Mouse (Mus musculus) MEL (cell line): ENCODE results near the gene Ptma. TPM values are rescaled to one million over a fixed set of nuclear protein-coding genes. Genes with fewer than 3 reads are reported as not detected.
A peak's percentile ranks its signal among the peaks of the same experiment; 100 is the strongest.
"Not testable (repeated sequence)": the region's sequence is repeated elsewhere in the genome, so short reads cannot be mapped to it uniquely, and the experiment has no call there.

ENCODE experiments used
- DNase-seq: peaks from one replicate; pipeline ENCODE4 v3.0.0; 2011; ENCODE audit warnings: low read depth, low spot score
- H3K27ac ChIP-seq: 2 replicates; pipeline ENCODE4 v1.5.1; 2012; ENCODE audit warnings: low read depth, mild to moderate bottlenecking, control low read depth, low read length, moderate library complexity; ENCODE audit not compliant: control insufficient read depth
- H3K27me3 ChIP-seq, 2 experiments: fragments of 150-350 bp in 1 of 2; sonication (generic) in 1 of 2; 2 replicates each; pipeline ENCODE4 v1.6.1; 2012; ENCODE audit warnings: low read length in 2 of 2, mild to moderate bottlenecking in 2 of 2, improper control_type of control experiment in 1 of 2, moderate library complexity in 1 of 2; ENCODE audit not compliant: insufficient read depth in 2 of 2, control insufficient read depth in 1 of 2
- H3K36me3 ChIP-seq, 2 experiments: 2 replicates each; pipeline ENCODE4 v1.6.1; 2012 to 2014; ENCODE audit warnings: low read length in 2 of 2, improper control_type of control experiment in 1 of 2, inconsistent platforms in 1 of 2, mild to moderate bottlenecking in 1 of 2; ENCODE audit not compliant: insufficient read depth in 2 of 2, control insufficient read depth in 1 of 2
- H3K4me1 ChIP-seq, 2 experiments: fragments of 150-350 bp in 1 of 2; sonication (generic) in 1 of 2; 2 replicates each; pipeline ENCODE4 v1.6.1; 2012; ENCODE audit warnings: low read length in 2 of 2, improper control_type of control experiment in 1 of 2, mild to moderate bottlenecking in 1 of 2; ENCODE audit not compliant: insufficient read depth in 2 of 2, control insufficient read depth in 1 of 2
- H3K4me3 ChIP-seq, 2 experiments: fragments of 150-350 bp in 1 of 2; sonication (generic) in 1 of 2; 2 replicates each; pipeline ENCODE4 v1.5.1; 2012; ENCODE audit warnings: low read depth in 2 of 2, low read length in 2 of 2, mild to moderate bottlenecking in 2 of 2, moderate library complexity in 2 of 2, control low read depth in 1 of 2, improper control_type of control experiment in 1 of 2; ENCODE audit not compliant: control insufficient read depth in 1 of 2, insufficient read depth in 1 of 2
- H3K79me2 ChIP-seq: 2 replicates; pipeline ENCODE4 v1.6.1; 2012; ENCODE audit warnings: mild to moderate bottlenecking, low read length, moderate library complexity; ENCODE audit not compliant: control insufficient read depth, poor library complexity, insufficient read depth
- H3K9ac ChIP-seq: 2 replicates; pipeline ENCODE4 v1.6.1; 2012; ENCODE audit warnings: low read depth, mild to moderate bottlenecking, control low read depth, low read length, moderate library complexity; ENCODE audit not compliant: control insufficient read depth, poor library complexity, severe bottlenecking
- H3K9me3 ChIP-seq: fragments of 150-350 bp; sonication (generic); replicated peaks from 2 replicates; pipeline ENCODE4 v1.6.1; 2012; ENCODE audit warnings: mild to moderate bottlenecking, low read length, improper control_type of control experiment, moderate library complexity; ENCODE audit not compliant: insufficient read depth
- CTCF ChIP-seq, 3 experiments: IDR thresholded peaks in 2 of 3; conservative IDR thresholded peaks in 1 of 3; 2 replicates each; pipeline ENCODE4 v1.5.1; 2011 to 2012; ENCODE audit warnings: low read length in 3 of 3, low read depth in 2 of 3, mild to moderate bottlenecking in 2 of 3, improper control_type of control experiment in 1 of 3, inconsistent platforms in 1 of 3, mixed read lengths in 1 of 3, moderate library complexity in 1 of 3; ENCODE audit not compliant: control insufficient read depth in 1 of 3, insufficient read depth in 1 of 3, poor library complexity in 1 of 3, severe bottlenecking in 1 of 3
- EP300 ChIP-seq, 2 experiments: IDR thresholded peaks; 2 replicates each; pipeline ENCODE4 v1.6.1; 2011; ENCODE audit warnings: improper control_type of control experiment in 2 of 2, low read length in 2 of 2, low read depth in 1 of 2, mild to moderate bottlenecking in 1 of 2
- ETS1 ChIP-seq: IDR thresholded peaks from 2 replicates; pipeline ENCODE4 v1.6.1; 2012; ENCODE audit warnings: low read depth, mild to moderate bottlenecking, inconsistent platforms, low read length, improper control_type of control experiment, moderate library complexity
- GATA1 ChIP-seq: IDR thresholded peaks from 2 replicates; pipeline ENCODE4 v1.6.1; 2011; ENCODE audit warnings: low read depth, low read length, improper control_type of control experiment
- JUND ChIP-seq: IDR thresholded peaks from 2 replicates; pipeline ENCODE4 v1.6.1; 2011; ENCODE audit warnings: low read depth, mild to moderate bottlenecking, improper control_type of control experiment, low read length
- MAFK ChIP-seq: IDR thresholded peaks from 2 replicates; pipeline ENCODE4 v1.6.1; 2011; ENCODE audit warnings: low read depth, mild to moderate bottlenecking, low read length, improper control_type of control experiment, borderline replicate concordance
- MEF2A ChIP-seq: IDR thresholded peaks from 2 replicates; pipeline ENCODE4 v1.6.1; 2014; ENCODE audit warnings: low read depth, mild to moderate bottlenecking, inconsistent platforms, low read length, improper control_type of control experiment; ENCODE audit not compliant: poor library complexity, insufficient replicate concordance, severe bottlenecking; ENCODE audit errors: extremely low read depth
- RAD21 ChIP-seq: IDR thresholded peaks from 2 replicates; pipeline ENCODE4 v1.6.1; 2011; ENCODE audit warnings: mild to moderate bottlenecking, low read depth, low read length, improper control_type of control experiment
- RCOR1 ChIP-seq: IDR thresholded peaks from 2 replicates; pipeline ENCODE4 v1.6.1; 2012; ENCODE audit warnings: low read depth, mild to moderate bottlenecking, inconsistent platforms, low read length, improper control_type of control experiment
- SIN3A ChIP-seq: IDR thresholded peaks from 2 replicates; pipeline ENCODE4 v1.6.1; 2012; ENCODE audit warnings: low read length, improper control_type of control experiment, inconsistent platforms
- SMC3 ChIP-seq: IDR thresholded peaks from 2 replicates; pipeline ENCODE4 v1.6.1; 2011; ENCODE audit warnings: low read depth, low read length, improper control_type of control experiment
- ZNF384 ChIP-seq: IDR thresholded peaks from 2 replicates; pipeline ENCODE4 v1.6.1; 2012; ENCODE audit warnings: low read depth, mild to moderate bottlenecking, inconsistent platforms, low read length, improper control_type of control experiment
- polyA plus RNA-seq, 2 experiments: library from polyadenylated mRNA; stranded (reverse) in 1 of 2; unstranded in 1 of 2; fragments of >175 nt in 1 of 2; fragments of >200 nt in 1 of 2; gene quantifications; 2 replicates each; pipeline versions ENCODE4 v1.2.1 to v1.2.4; 2012; ENCODE audit warnings: low replicate concordance in 2 of 2, low read depth in 1 of 2; ENCODE audit not compliant: insufficient read length in 2 of 2, insufficient read depth in 1 of 2, missing spikeins in 1 of 2
- total RNA-seq: library from RNA; depleted of rRNA; stranded (reverse); fragments of 300-350 nt; gene quantifications from 2 replicates; pipeline ENCODE4 v1.2.3, GENCODE M21; 2012

Gene Ptma
- total and polyA plus RNA-seq, 3 experiments = 2,419 to 4,891 (median 3,309) TPM

GRCm38 (mm10) chr1:86538383-86538782 is 11.9 kb downstream of the Ptma start:
- Histone ChIP-seq H3K9ac (no peak overlapping the region), H3K4me3 (no peak overlapping the region), H3K27ac (no peak overlapping the region), H3K27me3 (no peaks in the 10 kb centered on the region), H3K9me3 (no peaks in the 10 kb centered on the region), H3K4me1 (peaks cover 4 to 5% of the 10 kb centered on the region in 2 experiments), H3K36me3 (peaks cover 6 to 8% of the 10 kb centered on the region in 2 experiments; a peak in 3 of 4 replicates), H3K79me2 (no peaks in the 10 kb centered on the region)
- TF ChIP-seq SMC3 (peak; percentile 53), JUND (no peak), RAD21 (peak; percentile 17), CTCF (IDR thresholded peaks at IDR 0.05 in 2 of 3, conservative IDR thresholded peaks at IDR 0.05 in 1 of 3; ENCODE audit: control insufficient read depth in 1 of 3, insufficient read depth in 1 of 3, low read depth in 2 of 3, low read length in 3 of 3, poor library complexity in 1 of 3, severe bottlenecking in 1 of 3) (peak; percentile 43 to 62 (median 62))
- DNase-seq = peak; percentile 47

GRCm38 (mm10) chr1:86539583-86539982 is 13.1 kb downstream of the Ptma start:
- TF ChIP-seq ZNF384 (0 out of 2 replicates have a peak, but pooled peaks have one; percentile 16), CTCF (IDR thresholded peaks at IDR 0.05 in 2 of 3, conservative IDR thresholded peaks at IDR 0.05 in 1 of 3; ENCODE audit: control insufficient read depth in 1 of 3, insufficient read depth in 1 of 3, low read depth in 2 of 3, low read length in 3 of 3, poor library complexity in 1 of 3, severe bottlenecking in 1 of 3) (peak in 2 of 3 experiments; percentile 14 to 15; a peak in 2 of 6 replicates)
- TF ChIP-seq, all 39 proteins: peak for 2; not testable (repeated sequence) for 37
- H3K27me3 ChIP-seq, H3K27ac ChIP-seq, H3K4me1 ChIP-seq, H3K9me3 ChIP-seq, DNase-seq, H3K9ac ChIP-seq, H3K4me3 ChIP-seq, H3K79me2 ChIP-seq: not testable (repeated sequence)
- H3K36me3 ChIP-seq = peaks cover 8 to 10% of the 10 kb centered on the region in 2 experiments; a peak in 3 of 4 replicates

GRCm38 (mm10) chr1:86542584-86542983 is 16.1 kb downstream of the Ptma start:
- TF ChIP-seq GATA1 (peak; percentile 75), EP300 (IDR thresholded peaks at IDR 0.05; ENCODE audit: low read depth in 1 of 2, low read length in 2 of 2) (peak; percentile 48 to 78), SIN3A (0 out of 2 replicates have a peak, but pooled peaks have one; percentile 5), ETS1 (0 out of 2 replicates have a peak, but pooled peaks have one; percentile 33), RCOR1 (0 out of 2 replicates have a peak, but pooled peaks have one; percentile 29), MEF2A (no peak), MAFK (no peak)
- peak; percentile 58 for DNase-seq
- no peaks in the 10 kb centered on the region for H3K27me3 ChIP-seq
- no peaks in the 10 kb centered on the region for H3K79me2 ChIP-seq
- peak overlapping the region; percentile 1; the same call in 1 of the 2 replicates for H3K27ac ChIP-seq
- peaks cover 8 to 21% of the 10 kb centered on the region in 2 experiments for H3K36me3 ChIP-seq
- no peak overlapping the region for H3K9ac ChIP-seq
- peaks cover 4 to 5% of the 10 kb centered on the region in 2 experiments for H3K4me1 ChIP-seq
- H3K9me3 ChIP-seq = no peaks in the 10 kb centered on the region
- no peak overlapping the region for H3K4me3 ChIP-seq
